Comparison of ENCODE assay signal across 8 mouse cellular contexts in genomic region chr11:70561937-70562286, GRCm38 (mm10). TPM values are rescaled to one million over a fixed set of nuclear protein-coding genes. Genes with fewer than 3 reads are reported as not detected.
A peak's percentile ranks its signal among the peaks of the same experiment; 100 is the strongest.
DNase-seq lines count a peak whose midpoint lies in the region; ATAC-seq and TF ChIP-seq lines count a peak whose summit lies in the region.

No protein-coding gene starts in this region.

- intact Hi-C loops in heart, postnatal 10 days (cut with DNase I) = loop anchor here (2.0 kb wide), 2 partner anchors 35 to 43 kb away; no protein-coding TSS in a partner anchor

- H3K4me1 ChIP-seq in heart, embryonic 14.5 days (ENCODE audit: control insufficient read depth in 2 of 2, insufficient read depth in 2 of 2, low read length in 2 of 2) = peaks cover 3 to 22% of the 10 kb centered on the region in 2 experiments; a peak in 3 of 4 replicates
- no peaks in the 10 kb centered on the region for H3K4me1 ChIP-seq in ES-Bruce4 (ENCODE audit: control insufficient read depth, insufficient read depth, low read length)
- H3K4me1 ChIP-seq in forebrain, postnatal 0 days (ENCODE audit: insufficient read depth) = peaks cover 20% of the 10 kb centered on the region; the same call in 1 of the 2 replicates

- H3K9ac ChIP-seq in heart, embryonic 14.5 days (ENCODE audit: low read length) = peak overlapping the region; percentile 94
- H3K9ac ChIP-seq in ES-Bruce4 (ENCODE audit: low read depth, poor library complexity, severe bottlenecking) = peak overlapping the region; percentile 93
- H3K9ac ChIP-seq in forebrain, postnatal 0 days = peak overlapping the region; percentile 92

- H3K36me3 ChIP-seq in heart, embryonic 14.5 days (ENCODE audit: control insufficient read depth, insufficient read depth, low read length) = peaks cover 10% of the 10 kb centered on the region
- H3K36me3 ChIP-seq in ES-Bruce4 (ENCODE audit: control insufficient read depth, insufficient read depth, low read length, poor library complexity, severe bottlenecking) = no peaks in the 10 kb centered on the region
- 0 out of 2 replicates have a peak, but pooled peaks cover under 1% of the 10 kb centered on the region for H3K36me3 ChIP-seq in forebrain, postnatal 0 days (ENCODE audit: insufficient read depth)
- H3K36me3 ChIP-seq in macrophage (ENCODE audit: inconsistent target) = peaks cover 15% of the 10 kb centered on the region

- H3K9me3 ChIP-seq in heart, embryonic 14.5 days (ENCODE audit: control insufficient read depth, low read length) = no peaks in the 10 kb centered on the region
- H3K9me3 ChIP-seq in ES-Bruce4 (replicated peaks; ENCODE audit: control insufficient read depth, insufficient read depth, low read length, poor library complexity, severe bottlenecking) = no peaks in the 10 kb centered on the region
- H3K9me3 ChIP-seq in forebrain, postnatal 0 days (ENCODE audit: low read length) = no peaks in the 10 kb centered on the region

- TF ChIP-seq EP300 in ES-Bruce4 (IDR thresholded peaks at IDR 0.05; ENCODE audit: insufficient read depth, low read depth, low read length) = no peak

- peaks cover 40% of the 10 kb centered on the region; the same call in 1 of the 2 replicates for H3K79me2 ChIP-seq in macrophage (ENCODE audit: inconsistent target)

- no peak for TF ChIP-seq POLR2A in ES-Bruce4 (IDR thresholded peaks at IDR 0.05; ENCODE audit: insufficient read depth, low read length)

- H3K4me2 ChIP-seq in heart, embryonic 14.5 days (ENCODE audit: low read length) = peak overlapping the region; percentile 90
- peak overlapping the region; percentile 85 for H3K4me2 ChIP-seq in forebrain, postnatal 0 days (ENCODE audit: low read depth)

- H3K27ac ChIP-seq in heart, embryonic 14.5 days (replicated peaks in 1 of 2; ENCODE audit: control insufficient read depth in 1 of 2, insufficient read depth in 1 of 2, low read depth in 2 of 2, low read length in 2 of 2) = peak overlapping the region in 1 of 2 experiments; percentile 69; a peak in 2 of 4 replicates
- H3K27ac ChIP-seq in ES-Bruce4 (ENCODE audit: insufficient read depth, low read length) (no peak overlapping the region), macrophage (no peak overlapping the region)
- H3K27ac ChIP-seq in forebrain, postnatal 0 days (ENCODE audit: low read depth, low read length) = peak overlapping the region; percentile 77

- TF ChIP-seq CTCF in ES-Bruce4 (IDR thresholded peaks at IDR 0.05; ENCODE audit: low read depth, low read length) = no peak
- TF ChIP-seq CTCF in forebrain, postnatal 0 days (IDR thresholded peaks at IDR 0.05; ENCODE audit: low read depth) = no peak; the same call in 1 of the 2 replicates

- H3K4me3 ChIP-seq in heart, embryonic 14.5 days (ENCODE audit: control insufficient read depth in 1 of 2, insufficient read depth in 1 of 2, low read depth in 1 of 2, low read length in 2 of 2) = peak overlapping the region; percentile 70 to 78
- H3K4me3 ChIP-seq in ES-Bruce4 (ENCODE audit: low read depth, low read length) (peak overlapping the region; percentile 96), macrophage (ENCODE audit: inconsistent target) (peak overlapping the region; percentile 48; the same call in 1 of the 2 replicates)
- peak overlapping the region; percentile 98 for H3K4me3 ChIP-seq in forebrain, postnatal 0 days (ENCODE audit: low read depth, low read length)

- no peak for DNase-seq in heart, postnatal 10 days
- DNase-seq in forebrain, postnatal 0 days = no peak
- DNase-seq in frontal cortex, postnatal 14 days (ENCODE audit: low spot score in 2 of 2) = no peak
- DNase-seq in adrenal gland, adult 2 months = no peak
- DNase-seq in urinary bladder, adult 18-20 months (ENCODE audit: low spot score in 2 of 2) = no peak

- no peaks in the 10 kb centered on the region for H3K27me3 ChIP-seq in heart, embryonic 14.5 days (ENCODE audit: control insufficient read depth, insufficient read depth, low read length)
- H3K27me3 ChIP-seq in ES-Bruce4 (ENCODE audit: control insufficient read depth, insufficient read depth, low read length, poor library complexity, severe bottlenecking) = no peaks in the 10 kb centered on the region
- H3K27me3 ChIP-seq in forebrain, postnatal 0 days (ENCODE audit: insufficient read depth, low read length) = no peaks in the 10 kb centered on the region

- no peak for ATAC-seq in heart, embryonic 14.5 days (ENCODE audit: insufficient number of reproducible peaks, insufficient read depth, low FRiP score, low read depth)
- ATAC-seq in forebrain, postnatal 0 days = no peak

- 0% methylated on average over 2 of the region's 2 CpGs for WGBS in heart, embryonic 14.5 days
- WGBS in forebrain, postnatal 0 days = 2% methylated on average over 2 of the region's 2 CpGs
- WGBS in macrophage (ENCODE audit: missing documents) = 20% methylated on average over 2 of the region's 2 CpGs

RNA-seq across cellular contexts. Expression of gene Mink1, which starts 0.8 kb away (rescaled TPM):
- polyA plus RNA-seq in heart, embryonic 14.5 days (2014; fragmentation: Nextera tagmentation; extraction: Ambion mirVana) = 12.7 and 13.2 TPM in 2 replicates
- total RNA-seq in heart, postnatal 10 days (2021) = 10 to 100 TPM; 40.4 to 43.3 TPM
- polyA plus RNA-seq in ES-Bruce4 (2011; ENCODE audit: insufficient read depth, insufficient read length, low read depth, missing spikeins) (25.2 and 31.8 TPM in 2 replicates), macrophage (2018) (23.4 to 63.5 TPM (median 51.1 TPM) in 3 replicates)
- 63.5 and 81.2 TPM in 2 replicates for total RNA-seq in forebrain, postnatal 0 days (2014; rRNA removed)
- 9.5 and 15.0 TPM in 2 replicates for polyA plus RNA-seq in forebrain, postnatal 0 days (2015; fragmentation: Nextera tagmentation; extraction: Ambion mirVana)
- 100 to 1,000 TPM in 24 of 26 experiments, 10 to 100 TPM in 2; 86.2 to 379 (median 281) TPM for total RNA-seq in macrophage (2018; cell fraction: chromatin; rRNA removed)
- total RNA-seq in macrophage (2018; cell fraction: cytosol; rRNA removed) = 10 to 100 TPM; 40.2 to 69.7 (median 56.6) TPM
- total RNA-seq in macrophage (2018; cell fraction: nucleus; rRNA removed) = 100 to 1,000 TPM in 18 of 26 experiments, 10 to 100 TPM in 8; 63.4 to 206 (median 135) TPM
- total RNA-seq in adrenal gland, adult 2 months (2021) = 10 to 100 TPM; 44.8 to 46.0 TPM
- polyA plus RNA-seq in adrenal gland, adult 2 months (2012; rRNA removed) = 59.1 and 62.8 TPM in 2 replicates

RNA-seq across cellular contexts. Expression of gene Pld2, which starts 22.0 kb away (rescaled TPM):
- 11.1 and 11.7 TPM in 2 replicates for polyA plus RNA-seq in heart, embryonic 14.5 days (2014; fragmentation: Nextera tagmentation; extraction: Ambion mirVana)
- 10 to 100 TPM in 1 of 2 experiments, 1 to 10 TPM in 1; 8.9 to 10.8 TPM for total RNA-seq in heart, postnatal 10 days (2021)
- 7.3 and 8.3 TPM in 2 replicates for polyA plus RNA-seq in ES-Bruce4 (2011; ENCODE audit: insufficient read depth, insufficient read length, low read depth, missing spikeins)
- 33.7 and 40.5 TPM in 2 replicates for total RNA-seq in forebrain, postnatal 0 days (2014; rRNA removed)
- polyA plus RNA-seq in forebrain, postnatal 0 days (2015; fragmentation: Nextera tagmentation; extraction: Ambion mirVana) = 8.4 and 11.6 TPM in 2 replicates
- total RNA-seq in macrophage (2018; cell fraction: chromatin; rRNA removed) = 100 to 1,000 TPM; 111 to 303 (median 185) TPM
- 10 to 100 TPM; 15.3 to 36.4 (median 23.9) TPM for total RNA-seq in macrophage (2018; cell fraction: cytosol; rRNA removed)
- 100 to 1,000 TPM in 13 of 26 experiments, 10 to 100 TPM in 13; 45.6 to 248 (median 103) TPM for total RNA-seq in macrophage (2018; cell fraction: nucleus; rRNA removed)
- 19.1 to 36.3 TPM (median 25.0 TPM) in 3 replicates for polyA plus RNA-seq in macrophage (2018)
- total RNA-seq in adrenal gland, adult 2 months (2021) = 10 to 100 TPM in 1 of 2 experiments, 1 to 10 TPM in 1; 8.0 to 10.9 TPM
- polyA plus RNA-seq in adrenal gland, adult 2 months (2012; rRNA removed) = 12.8 and 18.4 TPM in 2 replicates

RNA-seq across cellular contexts. Expression of gene Gm40193, which starts 29.2 kb away (rescaled TPM):
- polyA plus RNA-seq in heart, embryonic 14.5 days (2014; fragmentation: Nextera tagmentation; extraction: Ambion mirVana) = not detected in 2 replicates
- not detected for total RNA-seq in heart, postnatal 10 days (2021)
- polyA plus RNA-seq in ES-Bruce4 (2011; ENCODE audit: insufficient read depth, insufficient read length, low read depth, missing spikeins) = not detected in 2 replicates
- not detected in 2 replicates for total RNA-seq in forebrain, postnatal 0 days (2014; rRNA removed)
- not detected in 2 replicates for polyA plus RNA-seq in forebrain, postnatal 0 days (2015; fragmentation: Nextera tagmentation; extraction: Ambion mirVana)
- not detected for total RNA-seq in macrophage (2018; cell fraction: chromatin; rRNA removed)
- total RNA-seq in macrophage (2018; cell fraction: cytosol; rRNA removed) = not detected
- total RNA-seq in macrophage (2018; cell fraction: nucleus; rRNA removed) = not detected
- polyA plus RNA-seq in macrophage (2018) = not detected in 3 replicates
- not detected for total RNA-seq in adrenal gland, adult 2 months (2021)
- not detected in 2 replicates for polyA plus RNA-seq in adrenal gland, adult 2 months (2012; rRNA removed)

RNA-seq across cellular contexts. Expression of gene Psmb6, which starts 36.7 kb away (rescaled TPM):
- polyA plus RNA-seq in heart, embryonic 14.5 days (2014; fragmentation: Nextera tagmentation; extraction: Ambion mirVana) = 625 and 657 TPM in 2 replicates
- total RNA-seq in heart, postnatal 10 days (2021) = 100 to 1,000 TPM; 264 to 266 TPM
- polyA plus RNA-seq in ES-Bruce4 (2011; ENCODE audit: insufficient read depth, insufficient read length, low read depth, missing spikeins) = 244 and 250 TPM in 2 replicates
- total RNA-seq in forebrain, postnatal 0 days (2014; rRNA removed) = 428 and 451 TPM in 2 replicates
- polyA plus RNA-seq in forebrain, postnatal 0 days (2015; fragmentation: Nextera tagmentation; extraction: Ambion mirVana) = 820 and 1,026 TPM in 2 replicates
- total RNA-seq in macrophage (2018; cell fraction: chromatin; rRNA removed) = 100 to 1,000 TPM; 101 to 394 (median 222) TPM
- total RNA-seq in macrophage (2018; cell fraction: cytosol; rRNA removed) = 100 to 1,000 TPM; 380 to 616 (median 453) TPM
- 100 to 1,000 TPM; 139 to 509 (median 336) TPM for total RNA-seq in macrophage (2018; cell fraction: nucleus; rRNA removed)
- 305 to 399 TPM (median 395 TPM) in 3 replicates for polyA plus RNA-seq in macrophage (2018)
- 100 to 1,000 TPM; 269 to 295 TPM for total RNA-seq in adrenal gland, adult 2 months (2021)
- 227 and 268 TPM in 2 replicates for polyA plus RNA-seq in adrenal gland, adult 2 months (2012; rRNA removed)

RNA-seq across cellular contexts. Expression of gene Gltpd2, which starts 42.9 kb away (rescaled TPM):
- polyA plus RNA-seq in heart, embryonic 14.5 days (2014; fragmentation: Nextera tagmentation; extraction: Ambion mirVana) = 0.27 and 0.49 TPM in 2 replicates
- total RNA-seq in heart, postnatal 10 days (2021) = not detected
- polyA plus RNA-seq in ES-Bruce4 (2011; ENCODE audit: insufficient read depth, insufficient read length, low read depth, missing spikeins) (not detected in 2 replicates), macrophage (2018) (not detected in 3 replicates)
- not detected in 2 replicates for total RNA-seq in forebrain, postnatal 0 days (2014; rRNA removed)
- 0.18 and 0.25 TPM in 2 replicates for polyA plus RNA-seq in forebrain, postnatal 0 days (2015; fragmentation: Nextera tagmentation; extraction: Ambion mirVana)
- not detected for total RNA-seq in macrophage (2018; cell fraction: chromatin; rRNA removed)
- not detected for total RNA-seq in macrophage (2018; cell fraction: cytosol; rRNA removed)
- total RNA-seq in macrophage (2018; cell fraction: nucleus; rRNA removed) = not detected
- total RNA-seq in adrenal gland, adult 2 months (2021) = under 1 TPM in 1 of 2 experiments, not detected in 1; 0.23 TPM
- 0.22 and 0.31 TPM in 2 replicates for polyA plus RNA-seq in adrenal gland, adult 2 months (2012; rRNA removed)

Comparison
In these comparisons a context has a peak if more than half of its experiments do, and no peak if none do; other contexts are left out.
1. H3K4me3 ChIP-seq: peak in every context shown above with its lines; median percentile 98 in forebrain, postnatal 0 days; 96 in ES-Bruce4; 74 in heart, embryonic 14.5 days; 48 in macrophage.